ENCODE assay signal across 28 mouse cellular contexts in the genomic region with DNA sequence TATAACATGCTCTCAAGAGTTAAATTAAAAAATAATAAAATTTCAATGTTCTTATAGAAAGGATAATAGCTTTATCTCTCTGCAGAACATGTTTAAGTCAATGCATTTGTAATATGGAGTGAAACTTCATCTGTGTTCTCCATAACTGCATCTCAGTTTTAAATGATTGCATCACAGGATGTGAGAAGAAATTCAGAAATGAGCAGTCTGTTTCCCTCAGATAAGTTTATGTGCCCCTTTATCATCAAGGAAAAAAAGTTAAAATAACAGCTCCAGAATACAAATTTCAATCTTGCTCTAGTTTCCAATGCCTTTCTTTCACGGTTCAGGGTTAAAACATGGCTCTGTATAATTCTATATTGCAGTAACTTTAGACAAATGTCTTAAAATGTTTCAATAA.
"Had no signal": no experiment of that assay in that cellular context is flagged by ENCODE, and none has a peak within 500 bp of the region (broad histone marks: within the 10 kb centered on the region; RNA-seq: fewer than 3 reads in every experiment).

No protein-coding gene starts in this region.

- H3K4me1 ChIP-seq: limb, embryonic 10.5 days; limb, embryonic 12.5 days; limb, embryonic 13.5 days; limb, embryonic 15.5 days; liver, embryonic 12.5 days; liver, embryonic 13.5 days; liver, embryonic 15.5 days; lung, embryonic 15.5 days; megakaryocyte, embryonic 14.5 days; midbrain, embryonic 10.5 days; midbrain, embryonic 12.5 days; midbrain, embryonic 13.5 days; midbrain, embryonic 15.5 days; neural tube, embryonic 12.5 days had no signal

- H3K27ac ChIP-seq: limb, embryonic 10.5 days; limb, embryonic 12.5 days; limb, embryonic 13.5 days; limb, embryonic 15.5 days; liver, embryonic 12.5 days; liver, embryonic 13.5 days; liver, embryonic 14.5 days; liver, embryonic 15.5 days; lung, embryonic 15.5 days; macrophage; midbrain, embryonic 10.5 days; midbrain, embryonic 12.5 days; midbrain, embryonic 13.5 days; midbrain, embryonic 15.5 days; neural tube, embryonic 12.5 days had no signal

- H3K9ac ChIP-seq: limb, embryonic 12.5 days; limb, embryonic 13.5 days; limb, embryonic 15.5 days; liver, embryonic 12.5 days; liver, embryonic 13.5 days; liver, embryonic 14.5 days; liver, embryonic 15.5 days; liver, postnatal 0 days; lung, embryonic 14.5 days; lung, embryonic 15.5 days; midbrain, embryonic 12.5 days; midbrain, embryonic 13.5 days; midbrain, embryonic 15.5 days; neural tube, embryonic 12.5 days had no signal

- DNase-seq: left cerebral cortex, postnatal 4 days; liver; liver, embryonic 13.5 days; liver, postnatal 0 days; lung, adult 18-20 months; lung, adult 2 months; lung, embryonic 14.5 days; lung, postnatal 10 days; lung, postnatal 14 days; lung, postnatal 36 days; lung, postnatal 4 days; midbrain, embryonic 14.5 days had no signal

- H3K4me3 ChIP-seq: limb, embryonic 10.5 days; limb, embryonic 12.5 days; limb, embryonic 13.5 days; limb, embryonic 15.5 days; liver, embryonic 12.5 days; liver, embryonic 13.5 days; liver, embryonic 15.5 days; lung, embryonic 15.5 days; megakaryocyte, embryonic 14.5 days; midbrain, embryonic 10.5 days; midbrain, embryonic 12.5 days; midbrain, embryonic 13.5 days; midbrain, embryonic 15.5 days; myocyte; neural tube, embryonic 12.5 days had no signal

- H3K27me3 ChIP-seq: limb, embryonic 12.5 days; limb, embryonic 13.5 days; limb, embryonic 15.5 days; liver, embryonic 12.5 days; liver, embryonic 13.5 days; liver, embryonic 15.5 days; lung, embryonic 15.5 days; megakaryocyte, embryonic 14.5 days; midbrain, embryonic 12.5 days; midbrain, embryonic 13.5 days; midbrain, embryonic 15.5 days; neural tube, embryonic 12.5 days had no signal

- H3K9me3 ChIP-seq: limb, embryonic 10.5 days; limb, embryonic 12.5 days; limb, embryonic 13.5 days; limb, embryonic 15.5 days; liver, embryonic 12.5 days; liver, embryonic 13.5 days; liver, embryonic 15.5 days; lung, embryonic 15.5 days; megakaryocyte, embryonic 14.5 days; midbrain, embryonic 10.5 days; midbrain, embryonic 12.5 days; midbrain, embryonic 13.5 days; midbrain, embryonic 15.5 days; neural tube, embryonic 12.5 days had no signal

- H3K36me3 ChIP-seq: limb, embryonic 10.5 days; limb, embryonic 12.5 days; limb, embryonic 13.5 days; limb, embryonic 15.5 days; liver, embryonic 12.5 days; liver, embryonic 13.5 days; liver, embryonic 15.5 days; lung, embryonic 15.5 days; midbrain, embryonic 10.5 days; midbrain, embryonic 12.5 days; midbrain, embryonic 13.5 days; midbrain, embryonic 15.5 days; neural tube, embryonic 12.5 days had no signal
